Mouse (Mus musculus) heart, adult 2 months (tissue): ENCODE data around the gene Dtx3l.

Source experiments
- CTCF ChIP-seq: fragments of 200-600 bp; IDR thresholded peaks from 2 replicates; pipeline ENCODE4 v1.8.1; 2022; ENCODE audit warnings: antibody characterized with exemption, mild to moderate bottlenecking, moderate library complexity
- POLR2A ChIP-seq: fragments of 200-500 bp; IDR thresholded peaks from 2 replicates; pipeline ENCODE4 v1.6.1; 2011; ENCODE audit warnings: mild to moderate bottlenecking, low read depth, low read length, control low read depth; ENCODE audit not compliant: insufficient read depth

DNA sequence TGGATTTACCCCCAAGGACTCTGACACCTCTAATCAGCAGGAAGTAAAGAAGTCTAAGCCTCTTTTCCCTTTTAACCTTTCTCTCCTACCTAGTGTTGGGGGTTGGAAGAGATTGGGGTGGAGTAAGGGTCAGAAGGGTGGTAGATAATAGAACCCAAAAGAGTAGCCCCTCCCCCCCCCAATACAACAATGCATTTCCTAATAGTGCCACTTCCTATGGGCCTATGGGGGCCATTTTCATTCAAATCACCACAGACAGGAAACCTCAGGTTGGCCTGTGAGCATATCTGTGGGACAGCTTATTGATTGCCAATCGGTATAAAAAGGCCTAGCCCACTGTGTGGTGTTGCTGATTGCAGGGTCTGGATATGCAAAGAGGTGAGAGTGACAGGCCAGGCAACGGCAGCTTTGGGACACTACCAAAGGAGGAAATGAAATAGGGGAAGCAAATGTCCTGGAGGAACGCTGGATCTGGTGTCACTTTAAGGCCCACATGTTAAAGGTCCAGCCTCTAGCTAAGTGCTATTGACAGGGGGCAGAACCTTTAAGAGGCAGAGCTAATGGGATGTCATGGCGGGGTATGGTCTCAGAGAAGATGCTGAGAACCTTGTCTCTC lies 34.7 kb downstream of the Dtx3l start:
- TF ChIP-seq POLR2A (no peak), CTCF (no peak)
